Mouse (Mus musculus) liver, embryonic 14.5 days (tissue): ENCODE data around the gene Pde6d. TPM values are rescaled to one million over a fixed set of nuclear protein-coding genes. Genes with fewer than 3 reads are reported as not detected.
A peak's percentile ranks its signal among the peaks of the same experiment; 100 is the strongest.

ENCODE experiments used
- ATAC-seq: fragments of 200-750 bp; cut with Nextera tagmentation; 2 replicates; pipeline ENCODE4 v1.8.0; 2017; ENCODE audit warnings: moderate number of reproducible peaks, mild to moderate bottlenecking, moderate library complexity; ENCODE audit not compliant: insufficient read depth
- DNase-seq, 3 experiments: peaks; one replicate each; pipeline ENCODE4 v3.0.0-alpha.2; 2012 to 2013; ENCODE audit warnings: low read depth in 3 of 3, low spot score in 3 of 3
- H3K27ac ChIP-seq: fragments of 300-500 bp; sonication (generic); 2 replicates; pipeline ENCODE4 v1.5.1; 2014; ENCODE audit warnings: moderate library complexity, mild to moderate bottlenecking, control low read depth, inconsistent platforms
- H3K27me3 ChIP-seq: fragments of 300-500 bp; sonication (generic); 2 replicates; pipeline ENCODE4 v1.6.1; 2014; ENCODE audit warnings: mild to moderate bottlenecking, low read length, moderate library complexity; ENCODE audit not compliant: control insufficient read depth, insufficient read depth
- H3K36me3 ChIP-seq: fragments of 300-500 bp; sonication (generic); replicated peaks from 2 replicates; pipeline ENCODE4 v1.6.1; 2014; ENCODE audit warnings: low read depth; ENCODE audit not compliant: control insufficient read depth, insufficient read depth
- H3K4me1 ChIP-seq, 2 experiments: fragments of 200-500 bp in 1 of 2; fragments of 300-500 bp in 1 of 2; sonication (generic) in 1 of 2; replicated peaks; 2 replicates each; pipeline ENCODE4 v1.6.1; 2012 to 2014; ENCODE audit warnings: antibody characterized with exemption in 1 of 2, inconsistent platforms in 1 of 2, low read length in 1 of 2; ENCODE audit not compliant: control insufficient read depth in 2 of 2, insufficient read depth in 2 of 2
- H3K4me2 ChIP-seq: fragments of 300-500 bp; sonication (generic); 2 replicates; pipeline ENCODE4 v1.6.1; 2014; ENCODE audit warnings: low read depth, mild to moderate bottlenecking, control low read depth, moderate library complexity
- H3K4me3 ChIP-seq, 2 experiments: fragments of 200-500 bp in 1 of 2; fragments of 300-500 bp in 1 of 2; sonication (generic) in 1 of 2; 2 replicates each; pipeline ENCODE4 v1.5.1; 2012 to 2014; ENCODE audit warnings: low read depth in 2 of 2, low read length in 2 of 2, mild to moderate bottlenecking in 2 of 2, control low read depth in 1 of 2, inconsistent platforms in 1 of 2, moderate library complexity in 1 of 2; ENCODE audit not compliant: insufficient read depth in 1 of 2
- H3K9ac ChIP-seq: fragments of 300-500 bp; sonication (generic); replicated peaks from 2 replicates; pipeline ENCODE4 v1.6.1; 2014; ENCODE audit warnings: mild to moderate bottlenecking, control low read depth, moderate library complexity
- H3K9me3 ChIP-seq: fragments of 300-500 bp; sonication (generic); 2 replicates; pipeline ENCODE4 v1.6.1; 2016; ENCODE audit warnings: low read length, mixed read lengths; ENCODE audit not compliant: control insufficient read depth
- CTCF ChIP-seq: IDR thresholded peaks from 2 replicates; pipeline ENCODE4 v1.5.1; 2016; ENCODE audit warnings: antibody characterized with exemption, low read depth, control low read depth
- EP300 ChIP-seq: IDR thresholded peaks from 2 replicates; pipeline ENCODE4 v1.6.1; 2016; ENCODE audit warnings: antibody characterized with exemption, low read depth
- WGBS: fragments of 180-500 bp; shearing (Covaris S2); extraction: QIAGEN DNeasy Blood & Tissue Kit; methylation state at CpG from one replicate; pipeline ENCODE4 v1.1.7; 2014; ENCODE audit not compliant: insufficient replicate concordance; 5-methylcytosine and 5-hydroxymethylcytosine counted together
- polyA plus RNA-seq, 2 experiments: library from polyadenylated mRNA; depleted of rRNA in 1 of 2; stranded (reverse) in 1 of 2; unstranded in 1 of 2; fragments of >200 nt; fragmentation: Nextera tagmentation in 1 of 2; extraction: Ambion mirVana in 1 of 2; gene quantifications; 2 replicates each; pipeline versions ENCODE4 v1.2.1 to v1.2.3; 2012 to 2014

Gene Pde6d
- polyA plus RNA-seq, 2 experiments, result 20.0 to 23.6 TPM

GRCm38 (mm10) chr1:86586992-86587391 lies 4.6 kb upstream of the Pde6d start:
- DNase-seq (peak; percentile 49 to 59 (median 56)), ATAC-seq (no peak)
- Histone ChIP-seq H3K4me2 (peak overlapping the region; percentile 91), H3K27ac (no peak overlapping the region; the same call in 1 of the 2 replicates), H3K9me3 (no peaks in the 10 kb centered on the region), H3K27me3 (no peaks in the 10 kb centered on the region), H3K36me3 (peaks cover 6% of the 10 kb centered on the region), H3K4me1 (peaks cover 7 to 10% of the 10 kb centered on the region in 2 experiments; a peak in 2 of 4 replicates), H3K4me3 (peak overlapping the region; percentile 70 to 94), H3K9ac (peak overlapping the region; percentile 75)
- 1% methylated on average over 26 of the region's 26 CpGs for WGBS
- TF ChIP-seq EP300 (no peak; the same call in 1 of the 2 replicates), CTCF (no peak)

GRCm38 (mm10) chr1:86583709-86584108 lies 1.3 kb upstream of the Pde6d start:
- peak overlapping the region; percentile 89 for H3K9ac ChIP-seq
- ATAC-seq (no peak), DNase-seq (no peak)
- H3K27me3 ChIP-seq, result no peaks in the 10 kb centered on the region
- no peaks in the 10 kb centered on the region for H3K36me3 ChIP-seq
- H3K4me1 ChIP-seq, result peaks cover 15 to 17% of the 10 kb centered on the region in 2 experiments
- TF ChIP-seq CTCF (no peak), EP300 (no peak)
- 55% methylated on average over 2 of the region's 2 CpGs for WGBS
- H3K4me2 ChIP-seq, result peak overlapping the region; percentile 84
- H3K4me3 ChIP-seq, result peak overlapping the region; percentile 76 to 89; a peak in 2 of 4 replicates
- H3K27ac ChIP-seq, result 0 out of 2 replicates have a peak overlapping the region, but pooled peaks have one; percentile 5
- H3K9me3 ChIP-seq, result no peaks in the 10 kb centered on the region

- WGBS, result 2% methylated on average over 37 of the region's 38 CpGs
- DNase-seq, result peak in 2 of 3 experiments; percentile 41 to 42
- H3K36me3 ChIP-seq, result no peaks in the 10 kb centered on the region; the same call in 1 of the 2 replicates
- peaks cover 15 to 17% of the 10 kb centered on the region in 2 experiments for H3K4me1 ChIP-seq
- TF ChIP-seq CTCF, result no peak
- TF ChIP-seq EP300, result no peak
- peak overlapping the region; percentile 84 for H3K4me2 ChIP-seq
- no peaks in the 10 kb centered on the region for H3K27me3 ChIP-seq
- peak overlapping the region; percentile 76 to 89 for H3K4me3 ChIP-seq
- peak; percentile 68 for ATAC-seq
- peak overlapping the region; percentile 89 for H3K9ac ChIP-seq
- H3K9me3 ChIP-seq, result no peaks in the 10 kb centered on the region
- peak overlapping the region; percentile 29; the same call in 1 of the 2 replicates for H3K27ac ChIP-seq
These were observed 558 bp downstream of the Pde6d start for GRCm38 (mm10) chr1:86581692-86582450.

GRCm38 (mm10) chr1:86580426-86580825 lies 2.0 kb downstream of the Pde6d start:
- 63% methylated on average over 6 of the region's 6 CpGs for WGBS
- Histone ChIP-seq H3K27ac (no peak overlapping the region), H3K4me2 (no peak overlapping the region), H3K9me3 (no peaks in the 10 kb centered on the region), H3K4me1 (peaks cover 14% of the 10 kb centered on the region in 2 experiments), H3K9ac (no peak overlapping the region), H3K36me3 (no peaks in the 10 kb centered on the region; the same call in 1 of the 2 replicates), H3K27me3 (no peaks in the 10 kb centered on the region), H3K4me3 (no peak overlapping the region)
- no peak for DNase-seq
- ATAC-seq, result no peak
- TF ChIP-seq CTCF (no peak), EP300 (no peak)

GRCm38 (mm10) chr1:86571941-86572340 lies 10.5 kb downstream of the Pde6d start:
- no peak overlapping the region for H3K4me2 ChIP-seq
- H3K9me3 ChIP-seq, result no peaks in the 10 kb centered on the region
- no peak overlapping the region for H3K9ac ChIP-seq
- 73% methylated on average over 4 of the region's 4 CpGs for WGBS
- no peak for DNase-seq
- TF ChIP-seq CTCF (no peak), EP300 (no peak)
- H3K36me3 ChIP-seq, result no peaks in the 10 kb centered on the region
- H3K27ac ChIP-seq, result no peak overlapping the region
- no peak overlapping the region for H3K4me3 ChIP-seq
- no peak for ATAC-seq
- no peaks in the 10 kb centered on the region for H3K4me1 ChIP-seq
- H3K27me3 ChIP-seq, result no peaks in the 10 kb centered on the region
